Mouse (Mus musculus) heart, postnatal 4 days (tissue): ENCODE measurements at regions not wholly inside any gene's neighbourhood (a gene's known extent, or its start where the extent isn't known, plus 50 kb on each side); places are given as distances from the start of the nearest gene placed in this dataset.

Source experiments
- DNase-seq: peaks from one replicate; pipeline ENCODE4 v3.0.0; 2021

DNA sequence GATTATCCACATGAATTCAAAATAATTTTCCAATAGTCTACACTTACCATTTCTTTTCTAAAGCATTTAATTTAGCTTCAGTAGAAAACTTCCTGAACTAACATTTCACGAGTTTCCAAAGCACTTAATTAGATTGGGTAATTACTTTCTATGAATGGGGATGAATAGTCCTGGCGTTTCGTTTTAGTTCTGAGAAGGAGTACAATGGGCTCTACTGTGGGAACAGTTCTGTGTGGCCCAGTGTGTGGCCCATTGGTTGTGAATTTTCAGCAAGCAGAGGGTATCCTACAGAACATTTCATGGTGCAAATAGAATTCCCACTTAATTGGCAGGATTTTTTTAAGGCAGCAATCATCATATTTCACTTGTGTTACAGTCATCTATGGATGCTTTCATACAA, 95.5 kb downstream of the 1700017N19Rik start:
- DNase-seq = no peak

DNA sequence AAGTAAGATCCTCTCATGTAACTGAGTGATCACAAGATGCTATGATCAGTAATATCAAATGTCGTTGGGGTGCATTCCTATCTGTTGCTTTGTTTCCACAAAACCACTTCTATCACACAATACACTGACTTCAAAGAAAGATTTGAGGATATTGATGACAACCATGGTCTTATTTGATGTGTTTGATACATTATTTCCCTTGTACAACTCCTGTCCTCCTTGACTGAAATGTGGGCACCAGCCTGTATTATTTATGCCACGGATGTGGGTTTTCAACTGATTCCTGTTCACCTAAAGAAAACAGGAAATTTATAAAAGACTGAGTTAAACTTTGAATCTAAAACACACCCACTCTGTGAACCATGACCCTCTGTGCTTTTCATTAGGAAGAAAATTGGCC, 105.7 kb downstream of the 1700017N19Rik start:
- no peak for DNase-seq

DNA sequence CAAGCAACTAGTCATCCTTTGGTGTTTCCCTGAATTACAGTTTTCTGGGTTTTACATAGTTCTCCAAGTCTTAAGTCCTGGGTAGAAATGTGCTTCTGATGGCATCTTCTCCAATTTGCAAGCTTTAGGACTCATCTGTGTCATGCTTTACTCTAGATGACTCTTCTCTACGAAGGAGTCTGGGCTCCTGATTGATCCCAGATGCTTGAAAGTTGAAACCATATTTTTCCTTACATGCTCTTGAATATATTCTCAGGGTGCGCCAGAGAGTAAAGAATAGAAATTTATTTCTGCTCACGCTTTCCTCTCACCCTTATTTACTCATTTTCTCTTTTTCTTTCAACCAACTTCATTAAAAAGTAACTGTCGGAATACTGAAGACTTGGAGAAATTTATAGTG, 108.9 kb downstream of the 1700017N19Rik start:
- DNase-seq = no peak

DNA sequence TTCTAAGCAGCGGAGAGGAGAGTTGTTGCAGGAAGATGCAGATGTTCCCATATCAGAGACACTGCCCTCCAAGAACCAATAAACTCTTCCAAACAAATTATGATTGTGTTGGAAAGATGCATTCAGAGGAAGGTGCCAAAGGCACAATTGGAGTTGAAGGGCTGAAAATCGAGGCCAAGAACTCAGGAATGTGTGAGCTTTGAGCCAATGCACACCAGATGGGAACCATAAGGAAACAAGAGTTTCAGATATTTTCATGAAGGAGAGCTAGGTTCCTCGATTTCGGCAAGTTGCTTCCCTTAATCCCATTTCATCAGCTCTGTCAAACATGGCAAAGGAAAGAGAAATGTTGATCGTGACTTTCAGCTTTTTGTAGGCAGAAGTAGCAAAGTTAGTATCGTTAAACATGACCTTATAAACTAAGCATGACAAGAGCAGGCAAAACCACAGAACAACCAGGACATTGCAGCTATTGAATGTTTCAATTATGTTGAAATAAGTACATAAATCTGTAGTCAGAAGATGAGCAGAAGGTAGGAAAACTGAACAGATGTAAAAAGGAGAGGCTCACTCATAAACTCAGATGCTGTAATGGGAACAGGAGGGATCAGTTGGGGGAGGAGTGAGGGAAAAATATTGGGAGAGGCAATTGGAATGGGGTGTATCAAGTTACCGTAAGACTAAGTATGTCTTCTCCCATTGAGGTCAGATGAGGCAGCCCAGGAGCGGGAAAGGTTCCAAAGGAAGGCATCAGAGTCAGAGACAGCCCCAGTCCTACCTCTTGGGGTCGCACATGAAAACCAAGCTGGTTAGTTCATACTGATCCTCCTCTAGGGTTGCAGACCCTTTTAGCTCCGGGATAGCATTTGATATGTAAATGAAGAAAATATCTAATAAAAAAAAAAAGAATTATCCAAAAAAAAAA, 110.3 kb downstream of the 1700017N19Rik start:
- DNase-seq = no peak

DNA sequence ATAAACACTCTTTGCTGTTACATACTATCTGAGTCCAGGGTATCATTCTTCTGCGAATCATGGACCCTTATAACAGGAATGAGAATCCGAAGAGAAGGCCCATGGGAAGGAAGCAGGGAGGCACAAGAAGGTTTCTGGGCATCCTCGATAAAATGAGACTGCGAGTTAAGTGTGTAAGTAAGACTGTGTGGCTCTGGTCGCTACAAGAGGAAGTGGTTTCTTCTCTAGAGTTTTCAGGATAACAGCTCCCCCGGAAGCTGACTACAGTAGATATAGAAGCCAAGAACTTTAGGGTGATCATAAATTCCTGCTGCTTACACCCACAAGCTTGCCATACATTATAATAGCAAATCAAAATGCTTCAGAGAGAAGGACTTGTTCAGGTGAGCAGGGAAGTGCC, 111.7 kb downstream of the 1700017N19Rik start:
- no peak for DNase-seq

DNA sequence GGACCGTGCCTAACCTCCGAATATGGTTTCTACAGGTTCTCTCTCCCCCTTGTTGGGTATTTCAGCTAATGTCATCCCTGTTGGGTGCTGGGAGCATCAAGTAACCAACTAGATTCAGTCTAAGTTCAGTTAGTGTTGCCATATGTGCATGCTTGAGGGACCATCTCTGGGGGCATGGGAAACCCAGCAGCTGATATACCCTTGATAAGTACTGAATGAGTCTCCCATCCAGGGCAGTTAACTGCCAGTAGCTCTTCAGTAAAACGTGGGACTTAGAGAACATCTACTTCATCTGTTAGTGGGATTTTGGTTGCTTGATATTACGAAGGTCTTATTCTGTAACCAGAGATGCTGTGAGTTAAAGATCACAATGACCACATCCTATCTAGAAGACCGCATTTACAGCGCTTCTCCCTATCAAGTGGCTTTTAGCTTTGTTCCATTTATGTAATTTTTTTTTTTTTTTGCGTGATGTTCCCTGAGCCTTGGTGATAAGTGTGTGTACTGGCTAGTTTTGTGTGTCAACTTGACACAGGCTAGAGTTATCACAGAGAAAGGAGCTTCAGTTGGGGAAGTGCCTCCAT, 125.9 kb downstream of the 1700017N19Rik start:
- DNase-seq = no peak

DNA sequence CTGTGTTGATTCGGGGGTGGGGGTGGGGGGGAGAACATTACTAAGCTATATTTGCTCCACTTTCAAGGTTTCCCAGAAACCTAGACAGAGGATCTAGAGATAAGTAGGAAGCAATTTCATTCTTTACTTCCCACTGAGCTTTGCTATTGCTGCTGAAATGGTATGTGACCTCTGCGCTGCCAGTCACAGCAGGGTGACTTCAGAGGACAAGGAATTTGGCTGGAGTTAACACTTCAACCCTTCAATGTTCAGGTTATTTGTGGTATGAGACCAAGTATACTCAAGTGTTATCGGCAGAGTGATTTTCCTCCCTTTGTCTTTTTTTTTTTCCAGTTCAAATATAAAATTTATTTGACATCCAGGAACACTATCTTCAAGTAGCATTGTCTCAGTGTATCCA, 128.3 kb downstream of the 1700017N19Rik start:
- DNase-seq = no peak

DNA sequence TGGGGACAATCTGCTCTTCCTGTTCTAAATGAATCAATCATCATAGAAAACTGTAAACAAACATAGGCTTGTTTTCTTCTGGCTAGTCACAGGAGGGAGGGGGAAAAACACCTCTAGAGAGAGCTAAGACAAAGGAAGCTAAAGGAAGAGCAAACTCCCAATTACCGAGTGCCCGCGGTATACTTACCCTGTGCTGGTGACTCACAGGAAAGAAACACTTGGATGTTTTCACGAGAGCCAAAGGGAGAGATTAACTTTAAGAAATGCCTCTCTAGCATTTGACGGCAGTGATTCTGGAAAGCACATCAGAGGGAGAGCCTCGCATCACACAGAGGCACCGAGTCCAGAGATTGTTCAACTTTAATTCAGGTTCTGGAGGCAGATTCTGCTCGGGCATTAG, 151.0 kb downstream of the 1700017N19Rik start:
- DNase-seq = no peak

DNA sequence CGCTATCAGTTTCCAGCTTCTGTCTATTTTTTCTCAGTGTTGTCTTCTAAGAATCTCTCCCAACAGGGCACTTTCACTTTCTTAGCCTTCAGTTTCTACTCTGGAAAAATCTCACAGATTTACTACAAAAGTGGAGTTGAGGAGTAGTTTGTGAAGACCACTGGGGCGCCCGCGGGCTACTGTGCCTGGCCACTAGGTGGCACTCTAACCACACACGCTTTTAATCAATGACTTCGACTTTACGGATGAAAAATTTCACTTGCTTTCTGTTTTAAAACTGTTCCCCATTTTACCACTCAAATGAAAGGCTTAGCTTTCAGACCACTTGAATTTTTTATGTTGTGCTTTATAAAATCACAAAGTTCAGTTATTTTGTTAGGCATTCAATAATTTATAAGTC, 151.8 kb downstream of the 1700017N19Rik start:
- DNase-seq = peak; percentile 66

DNA sequence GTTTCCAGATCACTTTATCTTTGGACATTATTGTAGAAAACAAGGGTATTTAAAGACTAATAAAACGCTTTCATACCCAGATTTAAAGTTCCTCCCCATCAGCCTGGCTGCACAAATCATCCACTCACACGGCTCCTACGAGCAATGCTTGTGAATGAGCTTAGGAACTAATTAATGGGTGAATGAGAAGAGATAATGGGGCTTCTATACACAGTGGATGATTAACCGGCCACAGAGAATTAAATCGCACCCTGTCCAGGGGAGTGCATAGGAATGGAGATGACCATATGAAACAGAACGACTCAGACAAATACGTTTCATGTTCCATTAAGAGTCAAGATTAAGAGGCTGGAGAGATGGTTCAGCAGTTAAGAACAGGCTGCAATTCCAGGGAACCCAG, 155.9 kb downstream of the 1700017N19Rik start:
- no peak for DNase-seq

DNA sequence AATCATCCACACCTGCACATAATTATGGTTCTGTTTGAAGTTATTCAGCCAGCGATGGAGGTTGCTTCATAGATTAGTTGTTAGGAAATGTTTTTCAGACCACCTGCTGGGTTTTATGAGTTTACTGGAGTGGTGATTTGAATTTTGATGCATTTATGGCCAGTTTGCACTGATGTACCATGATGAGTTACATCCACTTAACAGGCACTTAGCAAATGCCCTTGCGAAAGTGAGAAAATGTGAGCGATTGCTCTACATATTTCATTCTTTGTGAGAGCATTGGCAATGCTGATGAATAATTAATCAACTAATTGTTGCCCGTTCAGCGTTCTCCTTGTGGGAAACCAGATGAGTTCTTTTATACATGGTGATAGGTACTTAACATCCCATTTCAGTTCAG, 164.7 kb downstream of the 1700017N19Rik start:
- DNase-seq = no peak

DNA sequence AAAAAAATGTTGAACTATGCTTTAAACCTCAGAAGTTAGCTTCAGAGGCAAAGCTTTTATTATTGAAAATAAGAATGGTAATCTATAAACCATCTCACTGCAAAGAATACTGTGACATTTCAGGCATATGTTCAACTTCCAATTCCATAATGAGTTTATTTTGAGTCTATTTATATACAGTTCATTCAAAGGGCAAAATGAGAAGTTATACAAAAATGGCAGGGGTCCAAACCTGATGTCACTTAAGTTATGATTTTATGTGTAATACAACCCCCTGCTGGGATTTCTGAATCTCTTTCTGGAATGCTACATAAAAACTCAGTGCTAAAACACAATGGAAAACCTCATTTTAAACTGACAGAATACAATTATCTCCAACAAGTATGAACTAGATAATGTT, 184.0 kb downstream of the 1700017N19Rik start:
- no peak for DNase-seq

DNA sequence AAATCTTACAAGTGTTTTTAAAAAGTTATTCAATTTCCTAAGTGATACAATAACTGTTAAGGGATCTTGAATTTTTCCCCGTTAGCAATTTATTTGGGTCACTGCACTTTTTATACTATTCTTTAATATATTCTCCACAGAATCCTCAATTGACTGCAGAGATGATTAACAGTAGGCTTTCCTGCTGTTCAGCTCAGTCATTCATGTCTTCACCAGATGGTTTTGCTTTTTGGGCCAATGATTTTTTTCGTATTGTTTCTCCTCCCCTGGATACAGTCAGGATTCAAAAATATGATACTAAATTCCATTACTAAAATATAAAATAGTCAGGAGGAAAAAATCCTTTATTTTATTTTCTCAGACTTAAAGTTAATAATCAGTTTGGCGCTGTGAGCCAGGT, 201.9 kb downstream of the 1700017N19Rik start:
- DNase-seq = no peak

DNA sequence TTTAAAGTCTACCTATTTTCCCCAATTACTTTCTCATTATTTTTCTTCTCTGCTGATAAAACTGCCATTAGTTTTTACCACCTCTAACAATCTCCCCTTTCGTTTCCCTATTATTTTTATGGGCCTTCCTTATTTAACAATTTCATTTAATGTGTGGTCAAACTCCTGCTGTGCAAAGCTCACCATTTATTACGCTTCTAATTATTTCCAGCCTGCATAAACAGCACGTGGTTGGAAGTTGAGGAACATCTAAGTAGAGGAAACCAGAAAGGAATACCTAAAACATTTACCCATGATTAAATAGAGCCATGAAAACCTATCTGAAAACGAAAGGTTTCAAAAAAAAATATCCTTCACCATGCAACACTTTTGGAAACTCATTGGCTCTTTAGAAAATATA, 202.3 kb downstream of the 1700017N19Rik start:
- no peak for DNase-seq

DNA sequence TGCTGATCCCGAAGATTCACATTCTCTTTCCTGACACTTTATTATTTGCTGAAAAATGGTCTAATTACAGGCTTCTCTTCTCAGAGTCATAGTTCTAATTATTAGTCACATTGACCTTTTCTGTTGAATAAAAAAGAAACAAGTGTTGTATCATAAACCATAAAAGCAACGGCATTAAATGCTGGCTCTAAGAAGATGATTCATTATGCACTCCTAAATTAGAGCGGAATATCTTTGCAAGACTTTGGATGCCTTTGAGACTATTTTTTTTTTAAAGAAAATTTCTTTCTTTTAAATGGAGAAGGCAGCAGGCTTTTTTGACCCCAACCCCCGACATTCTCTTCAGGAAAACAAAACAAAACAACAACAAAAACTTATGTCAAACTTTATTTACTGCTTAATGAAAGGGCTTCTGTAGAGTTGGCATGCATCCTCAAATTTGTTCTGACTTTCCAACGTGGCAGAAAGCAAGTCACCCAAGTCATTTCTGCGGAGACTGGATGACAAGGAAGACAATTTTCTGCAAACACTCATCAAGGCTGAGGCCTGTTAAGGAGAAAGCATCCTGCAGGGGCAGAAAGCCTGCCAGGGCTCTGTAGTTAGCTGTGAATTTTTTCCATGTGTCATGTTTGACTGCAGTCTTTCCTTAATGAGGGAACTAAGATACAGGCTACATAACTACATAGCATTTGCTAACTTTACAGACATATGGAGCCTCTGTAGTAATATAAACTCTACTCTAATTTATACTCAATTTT, 205.1 kb downstream of the 1700017N19Rik start:
- no peak for DNase-seq

DNA sequence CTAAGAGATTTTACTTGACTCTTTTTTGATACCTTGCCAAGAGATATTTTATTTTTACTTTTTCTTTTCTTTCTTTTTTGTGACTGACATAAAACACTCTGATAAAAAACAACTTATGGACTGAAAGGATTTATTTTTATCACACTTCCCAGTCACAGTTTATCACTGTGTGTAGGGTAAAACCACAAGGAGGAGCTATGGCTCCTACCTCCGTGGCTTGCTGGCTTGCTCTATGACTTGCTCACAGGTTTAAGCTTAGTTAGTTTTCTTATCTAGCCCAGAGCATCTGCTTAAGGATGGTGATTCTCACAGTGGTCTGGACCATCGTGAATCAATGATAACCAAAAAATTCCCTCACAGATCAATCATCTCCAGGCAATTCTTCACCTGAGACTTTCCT, 221.4 kb downstream of the 1700017N19Rik start:
- no peak for DNase-seq

DNA sequence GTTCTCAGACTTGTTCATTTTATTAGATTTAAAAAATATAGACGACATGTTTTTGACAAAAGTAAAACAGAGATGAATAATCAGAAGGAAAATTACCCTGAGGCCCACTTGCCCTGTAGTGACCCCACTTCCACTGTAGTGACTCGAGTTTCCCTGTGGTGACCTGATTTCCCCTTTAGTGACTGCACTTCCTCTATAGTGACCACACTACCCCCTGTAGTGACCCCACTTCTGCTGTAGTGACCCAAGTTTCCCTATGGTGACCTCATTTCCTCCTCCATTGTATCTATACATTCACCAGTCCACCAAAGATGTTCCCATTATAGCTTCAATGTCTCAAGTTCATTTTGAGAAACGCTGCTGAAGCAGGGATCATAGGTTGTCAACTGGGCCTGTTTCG, 244.5 kb downstream of the 1700017N19Rik start:
- no peak for DNase-seq

DNA sequence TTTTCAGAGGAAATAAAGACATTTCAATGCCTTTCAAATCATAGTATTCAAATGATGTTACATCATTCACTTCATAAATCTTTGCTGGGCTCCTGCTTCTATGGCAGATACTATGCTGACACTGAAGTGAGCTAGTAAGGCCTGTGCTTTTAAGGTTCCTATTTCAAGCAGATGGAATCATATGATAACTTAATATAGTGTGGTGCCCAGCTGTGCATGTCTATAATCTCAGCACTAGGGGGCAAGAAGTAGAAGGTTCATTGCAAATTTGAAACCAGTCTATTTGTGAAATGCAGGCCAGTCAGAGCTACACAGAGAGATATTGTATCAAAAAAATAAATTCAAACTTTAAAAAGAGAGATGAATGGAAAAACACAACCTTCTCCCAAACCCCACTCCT, 262.9 kb downstream of the 1700017N19Rik start:
- DNase-seq = no peak

DNA sequence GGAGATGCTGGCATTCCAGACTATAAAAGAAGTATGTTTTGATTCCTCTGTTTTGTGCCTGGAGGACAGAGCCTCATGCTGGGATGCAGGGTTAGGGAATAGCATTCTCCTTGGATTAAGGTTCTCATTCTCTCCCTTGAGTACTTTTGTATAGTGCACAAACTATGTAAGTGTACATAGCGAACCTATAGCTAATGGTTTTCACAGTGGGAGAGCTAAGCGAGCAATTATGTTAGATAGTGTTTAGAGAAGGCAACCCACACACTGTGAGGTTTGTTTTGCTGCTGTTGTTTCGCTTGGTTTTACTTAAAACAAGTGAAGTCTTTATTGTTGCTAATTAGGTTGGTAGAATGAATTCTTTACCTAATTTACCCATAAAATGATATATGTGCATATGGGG, 266.2 kb downstream of the 1700017N19Rik start:
- no peak for DNase-seq

DNA sequence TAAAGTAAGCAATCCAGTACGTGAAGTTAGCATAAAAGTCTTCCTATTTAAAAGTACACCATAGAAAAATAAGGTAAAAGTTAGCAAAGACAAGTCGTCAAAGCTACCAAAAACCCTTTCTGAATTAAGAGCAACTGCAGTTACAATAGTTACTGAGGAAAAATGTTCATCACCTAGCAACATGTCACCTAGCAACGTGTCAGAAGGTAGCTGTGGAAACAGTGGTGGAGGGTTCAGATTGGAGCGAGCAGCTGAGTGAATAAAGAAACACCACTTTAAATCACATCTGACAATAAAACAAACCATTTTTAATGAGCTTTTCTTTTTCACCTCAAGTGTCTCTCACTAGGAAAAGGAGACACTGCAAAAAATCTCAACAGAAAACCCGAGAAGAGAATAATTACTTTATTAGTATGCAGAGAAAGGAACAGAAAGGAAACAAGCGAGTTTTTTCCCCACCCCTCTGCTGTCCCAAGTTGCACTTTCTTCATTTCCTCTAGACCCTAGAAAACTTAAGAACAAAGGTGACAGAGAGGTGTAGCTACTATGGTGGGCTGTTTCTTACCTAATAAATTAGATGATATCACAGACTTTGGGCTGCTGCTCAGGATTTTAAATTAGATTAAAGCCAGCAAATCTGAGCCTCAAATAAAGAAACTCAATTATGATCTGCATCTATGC, 275.4 kb downstream of the 1700017N19Rik start:
- no peak for DNase-seq

DNA sequence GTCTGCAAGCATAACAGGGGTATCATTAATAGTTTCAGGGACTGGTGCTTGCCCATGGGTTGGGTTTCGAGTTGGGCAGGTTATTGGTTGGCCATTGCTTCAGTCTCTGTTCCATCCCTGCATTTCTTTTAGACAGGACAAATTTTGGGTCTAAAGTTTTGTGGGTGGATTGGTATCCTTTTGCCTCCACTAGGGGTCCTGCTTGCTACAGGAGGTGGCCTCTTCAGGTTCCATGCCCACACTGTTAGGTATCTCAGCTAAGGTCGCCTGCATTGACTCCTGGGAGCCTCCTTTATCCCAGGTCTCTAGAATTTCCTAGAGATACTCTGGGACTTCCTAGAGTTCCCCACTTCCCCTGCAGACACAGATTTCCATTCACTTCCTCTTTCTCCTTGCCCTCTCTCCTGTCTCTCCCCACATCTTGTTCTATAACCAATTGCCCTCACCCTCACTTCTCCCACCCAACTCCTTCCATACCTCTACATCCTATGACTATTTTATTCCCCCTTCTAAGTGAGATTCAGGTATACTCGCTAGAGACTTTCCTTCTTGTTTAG, 278.2 kb downstream of the 1700017N19Rik start:
- no peak for DNase-seq

DNA sequence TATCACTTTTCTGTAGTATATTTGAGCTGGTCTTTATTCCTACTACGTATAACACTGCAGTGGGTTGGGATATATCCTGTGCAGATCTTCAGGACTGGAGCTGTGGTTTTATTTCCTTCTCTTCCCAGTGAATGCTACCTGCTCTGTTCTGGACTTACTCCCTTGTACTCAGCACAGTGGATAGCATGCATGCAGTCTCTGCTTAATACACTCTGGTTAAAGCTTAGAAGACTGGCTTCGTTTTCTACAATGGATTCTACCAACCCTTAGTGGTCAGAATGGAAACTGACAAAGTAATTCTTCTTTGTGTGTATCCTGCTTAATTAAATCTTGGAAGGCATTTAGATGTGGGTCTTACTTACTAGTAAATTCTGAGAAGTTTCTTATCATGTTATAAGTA, 292.3 kb downstream of the 1700017N19Rik start:
- no peak for DNase-seq

DNA sequence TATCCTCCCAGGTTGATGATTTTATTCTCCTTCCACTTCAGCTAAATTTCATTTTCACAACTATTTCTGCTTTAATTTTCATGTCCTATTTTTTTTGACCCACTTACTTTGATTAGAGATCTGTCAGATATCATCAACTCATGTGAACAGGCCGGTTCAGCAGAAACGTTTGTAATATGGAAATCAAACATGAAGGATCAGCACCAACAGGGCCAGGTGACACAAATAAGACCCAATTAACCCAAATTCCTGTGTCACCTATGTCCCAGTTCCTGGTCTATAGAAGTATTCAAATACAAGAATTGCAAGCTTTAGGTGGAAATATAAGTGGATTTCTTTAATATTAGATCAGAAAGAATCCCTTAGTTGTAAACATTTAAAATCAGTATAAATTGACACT, 332.7 kb downstream of the 1700017N19Rik start:
- no peak for DNase-seq
